Mouse (Mus musculus) cerebellum, adult 18-20 months (tissue): ENCODE measurements around the gene Idua.

Experiments used
- DNase-seq, 2 experiments: peaks; one replicate each; pipeline ENCODE4 v3.0.0; 2021

The Idua gene

GRCm38 (mm10) chr5:108655381-108655780 lies 4.8 kb upstream of the Idua start:
- DNase-seq, result no peak

GRCm38 (mm10) chr5:108655891-108656650 lies 4.1 kb upstream of the Idua start:
- no peak for DNase-seq

- DNase-seq, result no peak
Measured at GRCm38 (mm10) chr5:108657406-108657805, 2.7 kb upstream of the Idua start.

- no peak for DNase-seq
Measured at GRCm38 (mm10) chr5:108658611-108659010, 1.5 kb upstream of the Idua start.

- peak; percentile 94 to 97 for DNase-seq
Measured at GRCm38 (mm10) chr5:108660632-108661268, 619 bp downstream of the Idua start.

- no peak for DNase-seq
Measured at GRCm38 (mm10) chr5:108662772-108663171, 2.6 kb downstream of the Idua start.

- no peak for DNase-seq
Measured at GRCm38 (mm10) chr5:108665066-108665465, 4.9 kb downstream of the Idua start.

GRCm38 (mm10) chr5:108667370-108667769 lies 7.2 kb downstream of the Idua start:
- no peak for DNase-seq

- no peak for DNase-seq
Measured at GRCm38 (mm10) chr5:108668387-108668932, 8.3 kb downstream of the Idua start.

GRCm38 (mm10) chr5:108668977-108669936 lies 9.1 kb downstream of the Idua start, which contains the start of gene Dgkq:
Dgkq (minus strand) TSS chr5:108669672.
- DNase-seq, result peak; percentile 87 to 90

- peak in 1 of 2 experiments; percentile 33 for DNase-seq
Measured at GRCm38 (mm10) chr5:108669986-108670385, 9.9 kb downstream of the Idua start.

- DNase-seq, result peak; percentile 47 to 48
Measured at GRCm38 (mm10) chr5:108670785-108671184, 10.7 kb downstream of the Idua start.

- no peak for DNase-seq
Measured at GRCm38 (mm10) chr5:108671757-108672156, 11.6 kb downstream of the Idua start.

GRCm38 (mm10) chr5:108674624-108675023 lies 14.5 kb downstream of the Idua start:
- DNase-seq, result no peak

GRCm38 (mm10) chr5:108675251-108675816 lies 15.2 kb downstream of the Idua start, which contains the start of gene Slc26a1:
Slc26a1 (minus strand) TSS chr5:108675569.
- DNase-seq, result no peak

- DNase-seq, result no peak
Measured at GRCm38 (mm10) chr5:108676772-108677498, 16.8 kb downstream of the Idua start.

- DNase-seq, result peak; percentile 68 to 72
Measured at GRCm38 (mm10) chr5:108677605-108678295, 17.6 kb downstream of the Idua start.

- peak; percentile 30 to 44 for DNase-seq
Measured at GRCm38 (mm10) chr5:108678296-108678854, 18.2 kb downstream of the Idua start.

- DNase-seq, result no peak
Measured at GRCm38 (mm10) chr5:108679909-108680308, 19.8 kb downstream of the Idua start.

GRCm38 (mm10) chr5:108680871-108681270 lies 20.7 kb downstream of the Idua start:
- no peak for DNase-seq

GRCm38 (mm10) chr5:108689091-108689490 lies 29.0 kb downstream of the Idua start:
- DNase-seq, result no peak
